ENCODE assay signal across 10 mouse cellular contexts in genomic region chr13:111291161-111291957, GRCm38 (mm10). TPM values are rescaled to one million over a fixed set of nuclear protein-coding genes. Genes with fewer than 3 reads are reported as not detected.
DNase-seq lines count a peak whose midpoint lies in the region; ATAC-seq and TF ChIP-seq lines count a peak whose summit lies in the region.
"Had no signal": no experiment of that assay in that cellular context is flagged by ENCODE, and none has a peak within 500 bp of the region (broad histone marks: within the 10 kb centered on the region; RNA-seq: fewer than 3 reads in every experiment).

No protein-coding gene starts in this region.

- H3K4me1 ChIP-seq in intestine, postnatal 0 days (replicated peaks; ENCODE audit: control insufficient read depth, insufficient read depth, low read length), result no peaks in the 10 kb centered on the region
- H3K4me1 ChIP-seq in neural tube, embryonic 15.5 days, result peaks cover 3% of the 10 kb centered on the region; the same call in 1 of the 2 replicates

- 36% methylated on average over 17 of the region's 17 CpGs for WGBS in intestine, postnatal 0 days
- WGBS in neural tube, embryonic 15.5 days, result 78% methylated on average over 17 of the region's 17 CpGs

- no peak for TF ChIP-seq CTCF in left cerebral cortex, adult 2 months (IDR thresholded peaks at IDR 0.05)
- TF ChIP-seq CTCF in intestine, postnatal 0 days (IDR thresholded peaks at IDR 0.05; ENCODE audit: low read depth), result no peak

- H3K4me2 ChIP-seq in intestine, postnatal 0 days (replicated peaks; ENCODE audit: low read depth), result peak overlapping the region; percentile 27; the same call in 1 of the 2 replicates
- H3K4me2 ChIP-seq in neural tube, embryonic 15.5 days, result no peak overlapping the region

- 0 out of 2 replicates have a peak overlapping the region, but pooled peaks have one; percentile 17 for H3K9ac ChIP-seq in intestine, postnatal 0 days (ENCODE audit: low read depth, low read length)
- no peak overlapping the region for H3K9ac ChIP-seq in neural tube, embryonic 15.5 days (replicated peaks)

- no peaks in the 10 kb centered on the region for H3K9me3 ChIP-seq in intestine, postnatal 0 days (ENCODE audit: control insufficient read depth)
- H3K9me3 ChIP-seq in neural tube, embryonic 15.5 days (replicated peaks), result no peaks in the 10 kb centered on the region

- peak; percentile 13 for DNase-seq in embryo, embryonic 11 days
- DNase-seq in embryo, embryonic 10.5 days (ENCODE audit: low spot score), result no peak
- no peak for DNase-seq in left cerebral cortex, adult 2 months (ENCODE audit: extremely low spot score in 1 of 2, low spot score in 2 of 2)
- DNase-seq in left cerebral cortex, adult 18-20 months (ENCODE audit: low spot score in 2 of 2), result no peak
- no peak for DNase-seq in embryo, embryonic 10 days (ENCODE audit: low spot score)
- no peak for DNase-seq in layer of hippocampus, adult 8-10 months (ENCODE audit: low spot score in 2 of 2)

- no peaks in the 10 kb centered on the region for H3K36me3 ChIP-seq in intestine, postnatal 0 days (ENCODE audit: control insufficient read depth, insufficient read depth)
- no peaks in the 10 kb centered on the region for H3K36me3 ChIP-seq in neural tube, embryonic 15.5 days

- H3K27me3 ChIP-seq in intestine, postnatal 0 days (replicated peaks; ENCODE audit: control insufficient read depth, insufficient read depth, low read length), result no peaks in the 10 kb centered on the region
- no peaks in the 10 kb centered on the region for H3K27me3 ChIP-seq in neural tube, embryonic 15.5 days (replicated peaks)

- H3K4me3 ChIP-seq in left cerebral cortex, adult 2 months, result no peak overlapping the region
- H3K4me3 ChIP-seq in intestine, postnatal 0 days (ENCODE audit: low read depth, low read length), result no peak overlapping the region
- no peak overlapping the region for H3K4me3 ChIP-seq in neural tube, embryonic 15.5 days (replicated peaks)
- H3K4me3 ChIP-seq: erythroblast, embryonic 14.5 days had no signal

- intact Hi-C loops in left cerebral cortex, adult 2 months (cut with DNase I), result no loop called here

- no peak for ATAC-seq in intestine, postnatal 0 days
- no peak for ATAC-seq in neural tube, embryonic 15.5 days (ENCODE audit: low FRiP score)

- H3K27ac ChIP-seq in left cerebral cortex, adult 2 months, result peak overlapping the region; percentile 70; the same call in 1 of the 2 replicates
- 0 out of 2 replicates have a peak overlapping the region, but pooled peaks have one; percentile 21 for H3K27ac ChIP-seq in intestine, postnatal 0 days (ENCODE audit: low read depth, low read length)
- H3K27ac ChIP-seq in neural tube, embryonic 15.5 days (replicated peaks), result peak overlapping the region; percentile 64

RNA-seq across cellular contexts. Expression of gene Actbl2, which starts 36.5 kb away (rescaled TPM):
- not detected for total RNA-seq in left cerebral cortex, adult 2 months (2021)
- total RNA-seq in left cerebral cortex, adult 18-20 months (2021), result not detected
- not detected in 2 replicates for polyA plus RNA-seq in intestine, postnatal 0 days (2015; fragmentation: Nextera tagmentation; extraction: Ambion mirVana)
- not detected in 2 replicates for polyA plus RNA-seq in neural tube, embryonic 15.5 days (2015; fragmentation: Nextera tagmentation; extraction: Ambion mirVana)
- under 1 TPM in 1 of 4 experiments, not detected in 3; 0.16 TPM for total RNA-seq in layer of hippocampus, adult 8-10 months (2022)
- total RNA-seq: left cerebral cortex, postnatal 25 days had no signal
- polyA plus RNA-seq: erythroblast, embryonic 14.5 days had no signal
